Mouse (Mus musculus) mouse embryonic stem cell (cell line): Measurements from ENCODE around the gene Fam83e.

Source experiments
- in situ Hi-C, 2 experiments: fragments of 300-500 bp; cut with MboI; formaldehyde crosslinking; loops; 1 replicate in 1 of 2; 3 replicates in 1 of 2; pipeline ENCODE4 v1.14.3; 2019 to 2020; ENCODE audit warnings: low sequenced_read_pairs in 2 of 2, low pct_unique_long_range_greater_than_20kb in 1 of 2, mixed read lengths in 1 of 2; ENCODE audit not compliant: unreplicated experiment in 1 of 2

Fam83e gene

DNA sequence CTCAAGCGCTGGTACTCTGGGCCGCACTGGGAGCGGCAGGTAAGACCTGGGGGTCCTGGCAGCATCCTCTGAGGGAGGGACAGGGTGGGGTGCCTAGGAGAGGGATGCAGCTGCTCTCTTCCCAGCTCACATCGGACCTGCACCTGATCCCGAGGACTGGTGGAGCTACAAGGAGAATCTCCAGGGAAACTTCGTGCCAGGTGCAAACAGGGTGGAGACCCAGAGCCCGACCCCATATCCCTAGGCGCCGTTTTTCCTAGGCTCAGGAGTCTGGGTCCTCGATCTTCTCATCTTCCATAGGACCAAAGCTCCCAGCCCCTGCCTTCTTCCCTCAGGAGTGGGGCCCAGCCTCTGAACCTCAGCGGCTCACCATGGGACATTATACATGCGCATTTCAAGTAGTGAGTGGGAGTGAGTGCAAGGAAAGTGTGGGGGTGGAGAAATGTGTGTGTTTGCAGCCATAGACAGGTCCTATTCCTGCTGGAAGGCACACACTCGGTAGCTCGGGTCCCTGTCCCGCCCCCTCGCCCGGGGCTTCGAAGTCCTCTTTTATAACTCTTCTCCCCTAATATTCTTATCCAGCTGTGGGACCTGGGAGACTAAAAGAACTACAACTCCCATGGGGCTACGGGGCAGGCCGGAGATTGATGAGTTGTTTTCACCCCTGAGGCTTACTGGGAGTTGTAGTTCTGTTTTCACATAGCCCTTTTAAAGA is 20.6 kb upstream of the Fam83e start:
- in situ Hi-C loops: no loop called here

DNA sequence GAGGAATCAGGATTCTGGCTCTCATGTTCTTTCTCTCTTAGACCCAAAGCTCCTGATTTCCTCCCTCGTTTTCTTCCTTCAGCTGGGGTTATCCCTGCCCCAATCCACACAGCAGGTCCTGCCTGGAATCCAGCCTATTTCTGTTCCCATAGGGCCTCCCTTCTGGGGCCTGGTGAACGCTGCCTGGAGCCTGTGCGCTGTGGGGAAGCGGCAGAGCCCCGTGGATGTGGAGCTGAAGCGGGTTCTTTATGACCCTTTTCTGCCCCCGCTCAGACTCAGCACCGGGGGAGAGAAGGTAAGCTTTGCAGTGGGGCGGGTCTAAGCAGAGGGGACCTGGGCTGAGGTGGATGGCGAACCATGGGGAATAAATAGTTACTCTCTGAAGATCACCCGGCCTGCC is 19.9 kb upstream of the Fam83e start:
- in situ Hi-C loops: no loop called here

DNA sequence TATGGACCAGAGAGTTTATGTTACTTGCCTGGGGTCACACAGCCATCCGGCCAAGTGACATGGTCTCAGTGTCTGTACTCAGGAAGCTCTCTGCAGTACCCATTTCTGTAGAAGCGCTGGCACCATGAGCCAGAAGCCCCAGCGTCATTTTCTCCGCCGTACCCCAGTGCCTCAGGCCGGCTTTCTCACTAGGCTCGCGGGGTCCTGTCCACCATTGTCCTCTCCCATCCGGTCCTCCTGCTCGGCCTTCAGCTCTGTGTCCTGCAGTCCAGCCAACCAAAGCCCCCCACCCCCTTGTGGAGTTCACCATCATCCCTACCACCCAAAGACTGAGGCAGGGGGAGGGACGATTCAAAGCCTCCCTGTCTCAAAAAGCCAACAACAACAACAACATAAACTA is 19.4 kb upstream of the Fam83e start:
- in situ Hi-C loops: no loop called here

DNA sequence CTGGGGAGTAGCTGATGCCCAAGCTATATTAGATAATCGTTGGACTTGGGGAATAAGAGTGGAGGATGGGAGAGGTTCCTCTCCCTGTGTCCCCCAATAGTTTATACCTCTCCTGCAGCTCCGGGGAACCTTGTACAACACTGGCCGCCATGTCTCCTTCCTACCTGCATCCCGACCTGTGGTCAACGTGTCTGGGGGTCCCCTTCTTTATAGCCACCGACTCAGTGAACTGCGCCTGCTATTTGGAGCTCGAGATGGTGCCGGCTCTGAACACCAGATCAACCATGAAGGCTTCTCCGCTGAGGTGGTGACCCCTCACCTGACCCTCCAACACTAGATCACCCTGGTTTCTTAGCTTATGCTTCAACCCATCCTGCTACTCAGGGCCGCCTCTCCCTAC is 18.7 kb upstream of the Fam83e start:
- in situ Hi-C loops: no loop called here

DNA sequence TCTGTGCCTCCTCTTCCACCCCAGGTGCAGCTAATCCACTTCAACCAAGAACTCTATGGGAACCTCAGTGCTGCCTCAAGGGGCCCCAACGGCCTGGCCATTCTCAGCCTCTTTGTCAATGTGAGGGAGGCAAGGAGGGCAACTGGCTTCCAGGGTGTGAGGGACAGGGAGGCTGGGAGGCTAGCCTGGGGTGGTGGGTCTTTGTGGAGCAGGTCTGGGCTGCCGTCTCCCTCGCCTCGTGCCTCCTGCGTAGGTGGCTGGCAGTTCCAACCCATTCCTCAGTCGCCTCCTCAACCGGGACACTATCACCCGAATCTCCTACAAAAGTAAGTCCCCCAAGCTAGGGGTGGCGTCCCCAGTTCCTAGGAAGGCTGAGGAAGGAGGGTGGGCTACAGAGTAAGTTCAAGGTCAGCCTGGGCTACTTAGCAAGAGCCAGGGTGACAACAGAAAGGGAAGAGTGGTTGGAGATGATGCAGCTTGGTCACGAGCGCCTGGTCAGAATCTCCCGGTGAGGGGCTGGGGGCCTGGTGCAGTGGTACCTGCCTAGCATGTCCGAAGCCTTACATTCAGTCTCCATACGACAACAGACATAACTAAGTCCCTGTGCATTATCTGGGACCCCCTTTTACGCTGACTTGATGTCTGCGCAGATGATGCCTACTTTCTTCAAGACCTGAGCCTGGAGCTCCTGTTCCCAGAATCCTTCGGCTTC is 18.0 kb upstream of the Fam83e start:
- in situ Hi-C loops: no loop called here

DNA sequence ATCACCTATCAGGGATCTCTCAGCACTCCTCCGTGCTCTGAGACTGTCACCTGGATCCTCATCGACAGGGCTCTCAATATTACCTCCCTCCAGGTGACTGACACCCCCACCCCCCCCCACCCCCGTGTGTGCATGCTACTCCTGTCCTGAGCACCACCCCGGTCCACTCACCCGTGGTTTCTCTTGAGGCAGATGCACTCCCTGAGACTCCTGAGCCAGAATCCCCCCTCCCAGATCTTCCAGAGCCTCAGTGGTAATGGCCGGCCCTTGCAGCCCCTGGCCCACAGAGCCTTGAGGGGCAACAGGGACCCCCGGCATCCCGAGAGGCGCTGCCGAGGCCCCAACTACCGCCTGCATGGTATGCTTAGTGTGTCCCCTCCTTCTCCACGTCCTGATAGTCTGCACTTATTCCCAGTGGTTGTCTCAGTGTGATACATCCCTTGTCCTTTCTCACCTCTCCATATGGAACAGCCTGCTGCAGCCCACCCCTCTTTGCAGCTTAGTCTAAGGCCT is 17.4 kb upstream of the Fam83e start:
- in situ Hi-C loops: no loop called here

DNA sequence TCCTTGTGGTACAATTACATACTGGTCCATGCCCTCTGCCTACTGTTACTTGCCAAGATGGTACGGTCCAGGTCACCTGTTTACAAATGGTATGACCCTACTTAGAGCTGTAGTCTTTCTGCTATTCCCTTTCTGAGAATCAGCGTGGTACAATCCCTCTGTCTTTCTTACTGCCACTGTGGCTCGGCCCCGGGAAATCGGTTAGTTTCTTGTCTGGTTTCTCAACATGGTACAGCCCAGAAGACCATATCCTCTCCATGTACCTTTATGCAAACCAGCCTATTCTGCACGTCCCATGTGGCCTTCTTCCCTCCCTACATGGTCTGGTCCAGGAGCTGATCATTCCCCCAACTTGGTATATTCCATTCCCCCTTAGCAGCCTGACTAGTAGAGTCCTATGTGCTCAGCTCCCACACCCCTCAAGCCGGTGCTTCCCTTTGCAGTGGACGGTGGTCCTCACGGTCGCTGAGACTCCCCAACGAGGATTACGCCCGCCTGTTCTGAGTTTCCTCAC is 16.9 kb upstream of the Fam83e start:
- in situ Hi-C loops: no loop called here

DNA sequence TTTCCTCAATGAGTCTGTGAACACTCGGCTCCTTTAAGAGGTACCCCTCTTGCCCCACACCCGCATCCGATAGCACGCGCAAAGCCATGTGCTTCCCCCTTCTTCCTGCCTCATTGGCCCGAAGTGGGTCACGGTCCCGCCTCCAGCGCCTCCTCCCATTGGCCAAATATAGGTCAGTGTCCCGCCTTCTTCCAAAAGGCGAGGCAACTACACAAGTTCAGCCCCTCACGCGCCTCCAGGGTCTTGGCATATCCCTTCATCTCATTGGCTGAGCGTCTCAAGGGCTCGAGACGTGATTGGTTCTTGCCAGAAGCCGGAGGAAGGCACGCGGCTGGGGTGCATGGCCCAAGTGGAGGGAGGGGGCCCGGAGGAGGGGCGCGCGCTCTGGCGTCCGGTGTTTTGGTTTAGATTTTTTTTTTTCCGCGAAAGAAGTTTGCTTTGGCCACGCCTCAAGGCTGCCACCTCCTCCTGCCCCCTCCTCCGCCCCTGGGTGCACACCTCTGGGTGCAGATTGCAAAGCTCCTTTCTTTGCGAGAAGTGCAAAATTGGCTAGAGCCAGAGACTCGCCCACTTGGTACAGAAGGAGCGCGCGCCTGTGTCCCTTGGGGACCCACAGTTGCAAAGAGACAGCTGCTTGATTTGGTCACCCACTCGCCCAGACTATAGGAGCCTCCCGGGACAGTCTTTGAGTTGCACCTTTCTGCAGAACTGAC is 16.1 kb upstream of the Fam83e start, which contains the start of gene Dbp:
Dbp (plus strand) TSS at position 359 of the 713 bp plus-strand sequence.
- in situ Hi-C loops: no loop called here

DNA sequence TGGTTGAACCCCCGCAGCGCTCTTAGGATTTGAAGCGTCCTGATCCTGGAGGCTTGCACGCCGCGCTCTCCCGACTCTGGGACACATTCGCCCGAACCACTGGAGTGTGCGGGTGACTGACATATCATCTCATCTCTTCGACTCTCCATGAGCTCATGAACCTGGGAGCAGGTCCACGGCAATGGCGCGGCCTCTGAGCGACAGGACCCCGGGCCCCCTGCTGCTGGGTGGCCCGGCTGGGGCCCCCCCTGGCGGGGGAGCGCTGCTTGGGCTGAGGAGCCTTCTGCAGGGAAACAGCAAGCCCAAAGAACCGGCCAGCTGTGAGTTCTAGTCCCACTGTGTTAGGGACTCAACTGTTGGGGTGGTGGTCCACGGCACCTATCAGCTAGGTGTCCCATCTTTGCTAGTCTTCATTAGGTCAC is 15.6 kb upstream of the Fam83e start:
- in situ Hi-C loops: no loop called here

DNA sequence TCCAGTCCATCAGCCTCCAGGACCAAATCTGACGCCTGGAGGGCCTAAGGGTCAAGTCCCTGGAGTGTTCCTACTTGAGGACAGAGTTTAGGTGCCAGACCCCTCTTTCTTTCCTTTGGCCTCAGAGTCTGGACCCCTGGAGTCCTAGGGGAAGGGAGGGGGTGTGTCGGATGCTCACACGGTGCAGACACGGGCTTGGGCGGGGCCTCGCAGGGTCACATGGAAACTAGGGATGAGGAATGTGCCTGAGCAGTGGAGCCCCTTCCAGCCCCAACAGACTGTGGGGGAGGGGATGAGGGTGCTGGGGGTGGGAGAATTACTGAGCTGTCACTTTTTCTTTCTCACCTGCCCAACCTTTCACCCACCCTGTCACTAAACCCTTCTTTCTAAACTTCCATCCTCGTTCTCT is 15.1 kb upstream of the Fam83e start:
- in situ Hi-C loops: no loop called here

DNA sequence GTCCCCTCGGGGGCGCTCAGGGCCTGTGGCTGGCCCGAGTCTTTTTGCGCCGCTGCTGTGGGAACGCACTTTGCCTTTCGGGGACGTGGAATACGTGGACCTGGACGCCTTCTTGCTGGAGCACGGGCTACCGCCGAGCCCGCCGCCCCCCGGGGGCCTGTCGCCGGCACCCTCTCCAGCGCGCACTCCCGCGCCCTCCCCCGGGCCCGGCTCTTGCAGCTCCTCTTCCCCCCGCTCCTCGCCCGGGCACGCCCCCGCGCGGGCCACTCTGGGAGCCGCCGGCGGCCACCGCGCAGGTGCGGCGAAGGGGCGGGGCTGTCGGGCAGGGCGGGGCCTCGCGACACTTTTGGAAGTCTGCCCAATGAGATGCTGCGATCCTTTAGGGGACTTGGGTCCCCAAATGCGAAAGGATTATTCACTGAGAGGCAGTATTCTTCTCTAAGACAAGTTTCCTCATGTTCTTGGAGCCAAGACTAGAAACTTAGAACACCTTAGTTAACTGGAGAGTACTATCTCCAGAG is 14.2 kb upstream of the Fam83e start:
- in situ Hi-C loops: no loop called here

DNA sequence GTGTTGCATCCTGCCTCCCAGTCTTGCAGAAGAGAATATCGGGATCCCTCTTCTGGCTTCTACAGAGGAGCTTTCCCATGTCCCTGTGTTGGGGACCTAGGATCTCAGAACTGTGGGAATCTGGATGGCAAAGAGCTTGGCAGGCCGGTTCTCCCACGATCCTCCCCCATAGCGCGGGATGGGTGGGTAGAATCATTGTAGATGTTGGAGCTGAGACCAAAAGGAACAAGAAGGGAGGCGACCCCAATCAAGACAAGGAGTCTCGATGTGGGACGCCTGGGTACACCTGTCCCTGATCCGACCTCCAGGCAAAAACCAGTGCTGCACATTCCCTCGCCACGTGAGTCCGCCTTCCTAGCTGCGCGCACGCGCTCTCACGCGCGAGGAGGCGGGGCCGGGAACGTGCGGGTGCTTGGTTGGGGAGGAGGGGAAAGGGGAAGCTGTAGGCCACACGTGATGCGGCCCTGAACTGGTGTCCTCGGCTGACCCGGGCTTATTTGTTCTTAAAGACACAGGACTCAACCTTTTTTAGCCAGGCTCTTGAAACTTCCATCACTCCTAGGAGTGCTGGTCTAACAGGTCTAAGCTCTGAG is 13.5 kb upstream of the Fam83e start:
- in situ Hi-C loops: no loop called here

DNA sequence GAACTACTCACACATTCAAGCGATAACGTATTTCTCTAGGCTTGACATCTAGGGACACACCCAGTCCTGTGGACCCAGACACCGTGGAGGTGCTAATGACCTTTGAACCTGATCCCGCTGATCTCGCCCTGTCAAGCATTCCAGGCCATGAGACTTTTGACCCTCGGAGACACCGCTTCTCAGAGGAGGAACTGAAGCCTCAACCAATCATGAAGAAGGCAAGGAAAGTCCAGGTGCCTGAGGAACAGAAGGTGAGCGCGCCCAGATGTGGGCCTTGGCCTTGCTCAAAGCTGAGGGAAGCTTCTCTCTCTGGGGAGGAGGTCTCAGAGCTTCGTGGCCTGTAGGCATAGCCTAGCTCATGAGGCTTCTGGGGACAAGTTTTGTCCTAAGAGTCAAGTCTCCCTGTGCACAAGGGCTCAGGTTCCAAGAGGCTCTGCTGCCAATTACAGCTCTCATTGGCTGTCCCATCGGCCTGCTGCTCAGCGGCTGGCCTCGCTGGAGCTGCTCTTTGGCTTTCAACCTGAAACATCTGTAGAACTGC is 12.7 kb upstream of the Fam83e start:
- in situ Hi-C loops: no loop called here

DNA sequence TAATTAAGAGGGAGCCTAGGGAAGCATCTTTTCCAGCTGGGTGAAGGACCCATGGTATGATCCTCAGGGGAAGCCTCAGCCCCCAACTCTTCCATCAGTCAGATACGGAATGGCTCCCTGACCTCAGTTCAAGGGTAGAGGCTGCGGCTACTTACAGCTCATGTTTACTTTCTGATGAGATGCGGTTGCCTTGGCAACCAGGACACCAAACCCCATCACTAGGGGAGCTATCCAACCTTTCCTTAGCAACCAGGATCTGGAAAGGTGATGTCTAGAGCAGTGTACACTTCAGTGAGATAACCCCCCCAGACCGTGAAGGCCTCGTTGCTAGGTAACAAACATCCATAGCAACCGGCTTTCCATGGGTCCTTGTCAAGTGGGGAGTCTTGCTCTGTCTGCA is 12.0 kb upstream of the Fam83e start:
- in situ Hi-C loops: no loop called here

DNA sequence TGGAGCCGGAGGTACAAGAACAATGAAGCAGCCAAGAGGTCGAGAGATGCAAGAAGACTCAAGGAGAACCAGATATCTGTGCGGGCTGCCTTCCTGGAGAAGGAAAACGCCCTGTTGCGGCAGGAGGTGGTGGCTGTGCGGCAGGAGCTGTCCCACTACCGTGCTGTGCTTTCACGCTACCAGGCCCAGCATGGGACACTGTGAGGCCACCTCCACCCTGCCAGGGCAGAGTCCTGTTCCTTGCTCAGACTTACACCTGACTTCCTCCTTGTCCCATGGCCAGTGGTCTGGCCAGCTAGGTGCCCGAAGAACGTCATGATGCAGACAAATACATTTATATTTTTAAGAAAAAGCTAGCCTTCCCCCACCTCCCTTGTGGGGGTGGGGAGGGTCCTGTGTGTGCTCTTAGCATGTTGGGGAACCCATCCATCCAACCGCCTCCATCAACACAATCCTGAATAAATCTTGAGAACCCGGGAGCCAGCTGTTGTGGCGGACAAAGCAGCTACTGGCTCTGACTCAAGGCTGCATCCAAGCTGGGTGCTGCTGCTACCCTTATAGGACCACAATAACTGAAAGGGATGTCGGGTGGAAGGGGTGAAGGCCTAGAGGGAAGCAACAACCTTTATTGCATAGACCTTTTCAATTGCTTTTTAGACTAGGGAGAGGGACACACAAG is 11.2 kb upstream of the Fam83e start:
- in situ Hi-C loops: no loop called here

DNA sequence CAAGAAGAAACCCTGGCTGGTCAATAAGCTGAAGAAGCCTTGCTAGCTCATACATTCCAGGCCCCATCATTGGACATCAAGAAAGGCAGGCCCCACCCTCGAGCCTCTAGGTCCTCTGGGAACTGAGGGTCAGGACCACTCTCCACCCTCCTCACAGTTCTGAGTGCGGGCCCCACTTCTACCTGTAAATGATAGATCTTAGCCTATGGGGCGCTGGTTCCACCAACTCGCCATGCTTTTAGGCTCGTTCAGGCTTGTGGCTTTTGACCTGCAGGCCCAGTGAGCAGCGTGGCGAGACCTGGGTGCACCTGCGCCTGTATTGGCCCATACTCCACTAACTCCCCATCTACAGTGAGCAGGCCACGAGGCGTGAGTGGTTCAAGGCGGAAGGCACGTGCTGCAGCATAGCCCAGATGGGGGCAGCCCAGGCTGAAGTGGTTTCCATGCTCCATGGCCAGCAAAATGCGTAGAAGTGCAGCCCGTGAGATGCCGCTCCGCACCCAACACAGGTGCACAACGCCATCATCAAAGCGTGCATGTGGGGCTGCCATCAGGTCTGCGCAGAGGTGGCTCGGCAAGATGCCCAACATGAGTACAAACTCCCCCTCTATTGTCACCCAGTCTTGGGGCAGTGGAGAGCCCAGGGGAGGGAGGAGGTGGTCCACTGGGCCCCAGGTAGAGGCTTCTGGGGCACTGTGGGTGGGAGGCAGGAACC is 10.4 kb upstream of the Fam83e start:
- in situ Hi-C loops: no loop called here

DNA sequence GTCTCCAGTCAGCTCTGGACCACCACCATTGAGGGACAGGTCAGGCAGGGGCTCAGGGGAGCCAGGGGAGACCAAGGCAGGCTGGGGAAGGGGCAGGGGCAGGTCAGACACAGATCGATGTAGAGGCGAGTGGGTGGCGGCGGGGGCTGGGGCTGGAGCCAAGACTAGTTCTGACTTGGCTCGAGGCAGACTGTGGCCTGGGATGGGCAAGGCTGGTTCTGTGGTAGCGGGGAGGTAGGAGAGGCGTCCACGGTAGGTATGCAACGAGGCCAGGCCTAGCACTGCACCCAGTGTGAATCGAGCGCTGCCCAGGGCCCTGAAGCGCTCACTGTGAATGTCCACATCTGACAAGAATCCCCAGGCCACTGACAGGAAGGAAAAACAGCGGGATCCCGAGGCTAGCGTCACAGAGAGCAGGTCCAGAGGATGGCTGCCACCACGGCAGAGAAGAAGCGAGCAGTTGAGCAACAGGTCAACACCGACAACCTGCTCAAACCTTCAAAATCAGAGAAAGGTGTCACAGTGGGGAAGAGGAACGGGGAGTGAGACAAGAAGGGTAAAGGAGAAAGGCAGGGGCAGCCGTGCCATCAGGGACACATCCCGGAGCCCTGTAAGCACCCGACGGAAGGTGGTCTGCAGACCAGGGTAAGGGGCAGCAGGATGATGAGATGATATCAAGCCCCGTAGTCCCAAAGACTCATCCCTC is 9.5 kb upstream of the Fam83e start:
- in situ Hi-C loops: no loop called here
